Mouse (Mus musculus) cerebellum, adult 9-10 months (tissue): Measurements from ENCODE around the gene Olfr374.
A peak's percentile ranks its signal among the peaks of the same experiment; 100 is the strongest.
"Not testable (repeated sequence)": the region's sequence is repeated elsewhere in the genome, so short reads cannot be mapped to it uniquely, and the experiment has no call there.

Source experiments
- DNase-seq: peaks from one replicate; pipeline ENCODE4 v3.0.0; 2022

Olfr374 gene

GRCm38 (mm10) chr8:72106740-72107139 is at the start of gene Olfr374:
Gene Olfr374, plus strand, starts transcription at chr8:72107040.
- no peak for DNase-seq

DNA sequence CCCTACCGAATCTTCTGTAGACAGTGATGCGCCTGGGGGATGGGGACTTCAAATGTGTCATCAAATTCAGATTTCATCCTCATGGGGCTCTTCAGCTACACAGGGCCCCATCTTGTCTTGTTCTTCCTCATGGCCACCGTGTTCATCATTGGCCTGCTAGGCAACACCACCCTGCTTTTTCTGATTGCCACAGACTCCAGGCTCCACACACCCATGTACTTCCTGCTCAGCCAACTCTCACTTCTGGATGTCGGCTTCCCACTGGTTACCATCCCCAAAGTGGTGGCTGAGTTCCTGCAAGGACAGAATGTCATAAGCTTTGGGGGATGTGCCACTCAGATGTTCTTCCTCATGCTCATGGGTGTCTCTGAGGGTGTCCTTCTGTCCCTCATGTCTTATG is 49.2 kb upstream of the Olfr374 start:
- DNase-seq: not testable (repeated sequence)

GRCm38 (mm10) chr8:72066819-72067399 is 39.9 kb upstream of the Olfr374 start:
- DNase-seq: not testable (repeated sequence)

DNA sequence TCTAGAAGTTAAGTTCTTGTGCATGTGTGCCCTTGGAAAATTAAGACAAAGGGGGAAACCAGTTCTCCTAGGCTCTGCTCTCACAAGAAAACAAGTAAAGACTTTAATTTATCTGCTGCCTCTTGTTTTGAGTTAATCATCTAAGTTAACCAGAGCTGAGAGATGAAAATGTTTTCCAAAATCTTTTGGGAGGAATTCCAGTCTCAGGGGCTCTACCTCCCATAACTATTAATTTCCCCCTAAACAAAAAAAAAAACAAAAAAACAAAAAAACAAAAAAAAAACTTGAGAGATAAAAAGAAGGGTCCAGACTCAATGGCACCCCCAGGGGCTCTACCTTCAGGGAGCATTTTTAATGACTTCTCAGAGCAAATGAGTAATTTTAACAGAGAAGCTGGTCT is 24.0 kb upstream of the Olfr374 start, which contains the start of gene Olfr373:
Olfr373 (plus strand) TSS at position 301 of the 400 bp plus-strand sequence.
- DNase-seq: not testable (repeated sequence)

DNA sequence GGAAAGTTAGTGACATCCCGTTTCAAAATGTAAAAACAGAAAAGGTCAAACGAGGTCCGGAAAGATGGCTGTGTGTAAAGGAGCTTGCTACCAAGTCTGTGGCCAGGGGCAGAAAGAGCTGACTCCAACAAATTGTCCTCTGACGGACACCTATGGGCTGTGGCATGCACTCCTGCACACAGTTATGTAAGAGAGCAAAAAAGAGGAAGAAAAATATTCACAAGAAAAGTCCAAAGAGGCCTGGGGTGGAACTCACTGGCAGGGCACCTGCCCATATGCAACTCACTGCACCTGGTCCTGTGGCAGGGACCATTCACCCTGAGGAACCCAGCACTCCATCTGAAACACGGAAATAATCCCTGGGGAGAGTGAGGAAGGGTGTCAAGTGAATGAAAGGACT is 22.1 kb upstream of the Olfr374 start:
- no peak for DNase-seq

- not testable (repeated sequence) for DNase-seq
Observed at GRCm38 (mm10) chr8:72087611-72088010, 19.2 kb upstream of the Olfr374 start.

DNA sequence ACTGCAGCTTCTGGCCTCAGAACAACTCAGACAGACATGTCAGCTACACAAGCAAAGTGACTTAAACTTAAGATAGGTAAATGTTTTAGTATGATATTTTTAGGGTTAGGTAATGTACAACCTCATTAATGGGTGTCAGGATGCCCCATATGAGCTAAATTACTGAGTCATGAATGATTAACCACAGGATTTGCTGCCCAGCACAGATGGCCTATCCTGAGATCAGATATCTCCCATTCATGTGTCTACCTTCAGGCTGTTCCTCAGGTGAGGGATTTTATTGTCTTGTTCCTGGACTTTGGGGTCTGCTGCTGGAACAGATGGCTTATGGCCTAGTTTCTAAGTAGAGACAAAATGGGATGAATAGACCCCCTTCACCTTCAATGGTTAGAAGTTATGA is 10.1 kb upstream of the Olfr374 start:
- not testable (repeated sequence) for DNase-seq

DNA sequence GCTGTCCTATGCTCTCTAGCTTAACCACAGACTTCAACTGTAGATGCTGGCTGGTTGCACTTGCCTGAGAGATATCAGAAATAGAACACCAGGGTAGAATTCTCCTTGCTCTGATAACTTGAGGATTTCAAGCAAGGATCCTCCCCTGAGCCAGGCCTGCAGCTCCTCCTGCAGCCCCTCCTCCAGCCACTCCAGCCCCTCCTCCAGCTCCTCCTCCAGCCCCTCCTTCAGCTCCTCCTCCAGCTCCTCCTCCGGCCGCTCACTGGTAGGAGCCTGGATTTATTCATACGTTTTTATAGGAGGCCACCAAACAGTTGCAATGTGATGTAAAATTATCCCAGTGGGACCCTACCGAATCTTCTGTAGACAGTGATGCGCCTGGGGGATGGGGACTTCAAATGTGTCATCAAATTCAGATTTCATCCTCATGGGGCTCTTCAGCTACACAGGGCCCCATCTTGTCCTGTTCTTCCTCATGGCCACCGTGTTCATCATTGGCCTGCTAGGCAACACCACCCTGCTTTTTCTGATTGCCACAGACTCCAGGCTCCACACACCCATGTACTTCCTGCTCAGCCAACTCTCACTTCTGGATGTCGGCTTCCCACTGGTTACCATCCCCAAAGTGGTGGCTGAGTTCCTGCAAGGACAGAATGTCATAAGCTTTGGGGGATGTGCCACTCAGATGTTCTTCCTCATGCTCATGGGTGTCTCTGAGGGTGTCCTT is 7.3 kb upstream of the Olfr374 start:
- DNase-seq: peak; percentile 1

- DNase-seq: no peak
Observed at GRCm38 (mm10) chr8:72105165-72105564, 1.7 kb upstream of the Olfr374 start.

- DNase-seq: no peak
Observed at GRCm38 (mm10) chr8:72110876-72111275, 4.0 kb downstream of the Olfr374 start.

- DNase-seq: no peak
Observed at GRCm38 (mm10) chr8:72112486-72112885, 5.6 kb downstream of the Olfr374 start.

DNA sequence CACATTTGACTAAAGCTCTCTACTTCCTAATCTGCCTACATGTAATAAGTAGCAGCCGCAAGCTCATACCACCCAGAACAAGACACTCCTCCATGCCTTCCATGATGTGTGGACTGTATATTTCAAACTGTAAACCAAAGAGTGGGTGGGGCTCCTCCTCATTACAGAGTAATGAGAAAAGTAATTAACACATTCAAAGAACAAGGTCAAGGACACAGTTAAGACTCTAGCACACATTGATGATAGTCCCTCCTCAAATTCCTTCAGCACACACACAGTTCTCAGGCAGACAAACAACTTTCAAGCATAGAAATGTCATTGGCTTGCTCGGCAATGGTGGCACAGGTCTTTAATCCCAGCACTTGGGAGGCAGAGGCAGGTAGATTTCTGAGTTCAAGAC is 8.4 kb downstream of the Olfr374 start:
- DNase-seq: no peak

DNA sequence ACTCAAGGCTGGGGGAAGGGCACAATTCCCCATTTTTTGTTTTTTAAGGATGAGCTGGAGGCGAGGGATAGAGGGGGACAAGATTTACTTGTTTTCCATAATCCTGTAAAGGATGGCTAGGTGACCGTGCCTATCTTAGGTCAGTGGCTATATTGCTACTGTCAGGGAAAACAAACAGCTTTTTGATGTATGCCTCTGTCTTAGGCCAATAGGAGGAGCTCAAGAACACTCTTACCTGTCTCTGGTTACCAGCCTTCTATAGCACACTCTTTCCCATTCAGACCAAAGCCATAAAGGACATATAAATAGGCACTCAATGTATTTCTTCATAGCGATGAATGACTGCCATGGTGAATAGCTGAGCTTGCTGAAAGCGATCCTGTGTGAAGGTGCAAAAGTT is 11.8 kb downstream of the Olfr374 start:
- no peak for DNase-seq

GRCm38 (mm10) chr8:72121486-72121885 is 14.6 kb downstream of the Olfr374 start:
- not testable (repeated sequence) for DNase-seq

DNA sequence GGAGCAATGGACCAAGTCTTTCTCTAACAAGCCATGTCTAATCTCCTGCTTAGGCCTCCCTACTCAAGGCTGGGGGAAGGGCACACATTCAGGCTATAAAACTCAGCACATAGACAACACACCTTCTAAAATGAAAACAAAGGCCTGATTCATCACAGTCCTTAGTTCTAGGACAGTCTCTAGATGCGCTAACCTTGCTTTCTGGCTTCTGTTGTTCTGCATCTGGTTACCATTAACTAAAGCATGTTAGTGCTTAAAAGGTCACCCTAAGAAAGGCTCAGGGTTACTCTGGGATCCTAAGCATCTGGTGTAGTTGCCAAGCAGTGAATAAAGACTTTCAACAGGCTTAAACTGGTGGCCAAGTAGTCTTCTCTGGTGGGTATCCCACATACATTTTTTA is 15.2 kb downstream of the Olfr374 start:
- no peak for DNase-seq

DNA sequence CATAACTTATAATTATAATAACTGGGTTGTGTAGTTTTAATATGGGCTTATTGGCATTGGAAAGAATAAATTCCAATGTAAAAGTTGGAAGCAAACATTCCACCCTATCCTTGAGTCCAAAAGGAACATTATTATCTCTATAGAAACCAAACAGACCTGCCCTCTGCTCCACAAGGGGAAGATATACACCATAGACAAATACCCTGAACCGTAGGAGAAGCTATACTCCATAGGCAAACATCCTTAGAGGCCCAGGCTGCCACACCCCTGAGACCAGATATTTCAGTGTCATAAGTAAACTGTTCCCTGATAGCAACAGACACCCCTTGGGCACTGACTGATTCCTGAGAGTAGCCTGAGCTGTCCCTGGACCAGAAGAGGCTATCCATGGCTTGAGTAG is 21.0 kb downstream of the Olfr374 start:
- no peak for DNase-seq

DNA sequence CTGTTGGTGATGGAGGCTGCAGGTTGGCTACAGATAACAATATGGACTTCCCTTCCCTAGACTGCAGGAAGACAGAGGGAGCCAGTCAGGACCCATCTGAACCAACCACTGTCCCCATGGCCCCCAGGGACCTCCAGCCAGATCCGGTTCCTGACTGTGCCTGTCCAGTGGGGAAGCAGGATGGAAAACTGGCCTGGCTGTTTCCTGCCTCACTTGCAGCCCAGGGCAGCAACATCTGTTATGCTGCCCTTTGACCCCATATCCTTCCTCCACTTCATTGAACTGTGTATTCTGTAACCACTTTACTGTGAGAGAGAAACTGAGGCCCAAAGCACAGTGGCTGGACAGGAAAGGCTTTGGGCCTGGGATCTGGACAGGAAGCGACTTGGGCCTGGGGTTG is 24.4 kb downstream of the Olfr374 start:
- no peak for DNase-seq

DNA sequence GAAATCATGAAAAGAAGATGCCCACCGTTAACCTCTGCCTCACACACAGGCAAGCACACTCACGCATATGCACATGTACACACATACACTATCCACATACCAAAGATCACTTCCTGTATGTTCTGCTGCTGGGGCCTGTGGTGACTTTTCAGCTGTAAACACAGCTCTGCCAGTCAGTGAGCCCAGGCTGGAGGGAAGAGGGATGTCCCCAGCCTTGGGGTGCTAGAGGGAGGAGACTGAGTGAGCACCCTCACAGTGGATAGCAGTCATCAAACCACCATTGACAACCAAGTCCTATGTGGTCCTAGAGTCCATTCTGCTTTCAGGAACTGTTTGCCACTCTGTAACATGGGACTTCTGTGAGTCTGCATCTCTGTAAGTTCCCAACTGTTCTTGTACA is 25.1 kb downstream of the Olfr374 start:
- DNase-seq: no peak

- no peak for DNase-seq
Observed at GRCm38 (mm10) chr8:72132417-72132816, 25.6 kb downstream of the Olfr374 start.

GRCm38 (mm10) chr8:72132891-72133290 is 26.1 kb downstream of the Olfr374 start:
- DNase-seq: no peak

DNA sequence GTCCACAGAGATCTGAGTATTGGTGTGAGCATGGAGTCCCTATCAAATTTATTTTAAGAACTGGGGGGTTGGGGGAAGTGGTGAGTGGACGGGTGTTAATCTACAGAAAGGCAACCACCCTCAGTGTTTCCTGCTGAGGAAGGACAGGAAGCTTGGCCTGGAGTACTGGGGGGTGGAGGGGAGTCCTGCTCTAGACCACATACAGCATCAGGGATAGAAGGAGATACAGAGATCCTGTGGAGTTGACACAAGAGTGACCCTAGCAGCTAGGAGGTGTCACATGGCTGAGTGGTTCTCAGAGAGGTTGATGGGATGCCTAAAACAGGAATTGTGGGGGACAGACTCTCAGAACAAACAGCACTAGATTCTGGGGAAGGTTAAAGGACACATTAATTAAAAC is 26.7 kb downstream of the Olfr374 start:
- no peak for DNase-seq

GRCm38 (mm10) chr8:72134756-72135445 is 28.1 kb downstream of the Olfr374 start, which contains the start of gene Tpm4:
Gene Tpm4, plus strand, starts transcription at chr8:72134975.
- peak; percentile 70 for DNase-seq

GRCm38 (mm10) chr8:72135446-72136301 is 28.8 kb downstream of the Olfr374 start:
- peak; percentile 43 for DNase-seq
